Mouse (Mus musculus) lung, embryonic 16.5 days (tissue): ENCODE data around the gene Cd3e. TPM values are rescaled to one million over a fixed set of nuclear protein-coding genes. Genes with fewer than 3 reads are reported as not detected.
"Not testable (repeated sequence)": the region's sequence is repeated elsewhere in the genome, so short reads cannot be mapped to it uniquely, and the experiment has no call there.

Source experiments
- ATAC-seq: fragments of 200-750 bp; cut with Nextera tagmentation; 2 replicates; pipeline ENCODE4 v1.8.0; 2017; ENCODE audit warnings: low read depth, mild to moderate bottlenecking, moderate library complexity
- H3K27ac ChIP-seq: fragments of 300-500 bp; sonication (generic); 2 replicates; pipeline ENCODE4 v1.5.1; 2014; ENCODE audit warnings: mild to moderate bottlenecking, control low read depth, low read length
- H3K27me3 ChIP-seq: fragments of 300-500 bp; sonication (generic); 2 replicates; pipeline ENCODE4 v1.6.1; 2014; ENCODE audit warnings: low read depth, low read length, mixed read lengths; ENCODE audit not compliant: control insufficient read depth, insufficient read depth
- H3K36me3 ChIP-seq: fragments of 300-500 bp; sonication (generic); 2 replicates; pipeline ENCODE4 v1.6.1; 2014; ENCODE audit warnings: low read length; ENCODE audit not compliant: control insufficient read depth, insufficient read depth
- H3K4me1 ChIP-seq: fragments of 300-500 bp; sonication (generic); replicated peaks from 2 replicates; pipeline ENCODE4 v1.6.1; 2014; ENCODE audit warnings: low read length, mixed read lengths; ENCODE audit not compliant: control insufficient read depth, insufficient read depth
- H3K4me2 ChIP-seq: fragments of 300-500 bp; sonication (generic); 2 replicates; pipeline ENCODE4 v1.6.1; 2014; ENCODE audit warnings: low read depth, low read length, control low read depth
- H3K4me3 ChIP-seq: fragments of 300-500 bp; sonication (generic); 2 replicates; pipeline ENCODE4 v1.5.1; 2014; ENCODE audit warnings: mild to moderate bottlenecking, low read length, control low read depth
- H3K9ac ChIP-seq: fragments of 300-500 bp; sonication (generic); 2 replicates; pipeline ENCODE4 v1.6.1; 2014; ENCODE audit warnings: low read length, control low read depth
- H3K9me3 ChIP-seq: fragments of 300-500 bp; sonication (generic); 2 replicates; pipeline ENCODE4 v1.6.1; 2016; ENCODE audit warnings: low read length; ENCODE audit not compliant: control insufficient read depth
- WGBS: fragments of 180-500 bp; shearing (Covaris S2); extraction: QIAGEN DNeasy Blood & Tissue Kit; methylation state at CpG from one replicate; pipeline ENCODE4 v1.1.7; 2014; 5-methylcytosine and 5-hydroxymethylcytosine counted together
- polyA plus RNA-seq: library from polyadenylated mRNA; unstranded; fragments of >200 nt; fragmentation: Nextera tagmentation; extraction: Ambion mirVana; gene quantifications from 2 replicates; pipeline ENCODE4 v1.2.1, GENCODE M21; 2015

Cd3e gene
- polyA plus RNA-seq, 1 experiment from 2014 or later = 5.5 TPM

DNA sequence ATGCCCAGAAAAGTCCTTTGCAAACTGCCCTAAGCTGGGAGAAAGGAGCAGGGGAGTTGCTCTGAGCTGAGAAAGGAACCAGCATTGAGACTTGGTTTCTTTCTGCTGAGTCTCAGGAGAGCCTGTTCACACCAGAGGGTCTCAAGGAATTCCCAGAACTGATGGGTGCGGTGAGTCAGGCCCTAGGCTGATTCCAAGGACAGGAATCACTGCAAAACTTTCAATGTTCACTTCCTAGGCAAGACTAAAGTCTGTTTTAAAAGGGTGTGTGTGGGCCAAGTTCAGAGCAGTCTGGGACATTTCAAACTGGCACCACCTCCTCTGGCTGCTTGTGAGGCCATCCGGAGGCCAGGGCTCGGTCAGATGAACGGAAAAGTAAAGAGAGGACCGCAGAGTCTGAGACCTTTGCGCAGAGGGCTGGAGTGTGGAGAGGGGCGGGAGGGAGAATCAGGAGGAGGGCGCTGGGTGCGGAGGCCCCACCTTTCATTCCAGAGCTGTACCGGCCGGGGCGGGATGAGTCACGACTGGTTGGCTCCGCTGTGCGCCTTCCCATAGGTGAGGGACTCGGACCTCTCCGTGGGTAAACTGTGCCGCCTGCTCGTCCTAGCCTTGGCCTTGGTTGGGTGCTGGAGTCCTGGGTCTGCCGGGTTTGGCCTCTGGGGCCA is 32.8 kb upstream of the Cd3e start:
- Histone ChIP-seq H3K36me3 (0 out of 2 replicates have a peak, but pooled peaks cover 2% of the 10 kb centered on the region), H3K4me2 (peak overlapping the region; percentile 46), H3K9ac (peak overlapping the region; percentile 56), H3K4me1 (peaks cover 8% of the 10 kb centered on the region; the same call in 1 of the 2 replicates), H3K4me3 (peak overlapping the region; percentile 46), H3K27me3 (peaks cover 18% of the 10 kb centered on the region), H3K27ac (peak overlapping the region; percentile 75), H3K9me3 (no peaks in the 10 kb centered on the region)
- 2% methylated on average over 20 of the region's 20 CpGs for WGBS
- peak; percentile 94 for ATAC-seq

DNA sequence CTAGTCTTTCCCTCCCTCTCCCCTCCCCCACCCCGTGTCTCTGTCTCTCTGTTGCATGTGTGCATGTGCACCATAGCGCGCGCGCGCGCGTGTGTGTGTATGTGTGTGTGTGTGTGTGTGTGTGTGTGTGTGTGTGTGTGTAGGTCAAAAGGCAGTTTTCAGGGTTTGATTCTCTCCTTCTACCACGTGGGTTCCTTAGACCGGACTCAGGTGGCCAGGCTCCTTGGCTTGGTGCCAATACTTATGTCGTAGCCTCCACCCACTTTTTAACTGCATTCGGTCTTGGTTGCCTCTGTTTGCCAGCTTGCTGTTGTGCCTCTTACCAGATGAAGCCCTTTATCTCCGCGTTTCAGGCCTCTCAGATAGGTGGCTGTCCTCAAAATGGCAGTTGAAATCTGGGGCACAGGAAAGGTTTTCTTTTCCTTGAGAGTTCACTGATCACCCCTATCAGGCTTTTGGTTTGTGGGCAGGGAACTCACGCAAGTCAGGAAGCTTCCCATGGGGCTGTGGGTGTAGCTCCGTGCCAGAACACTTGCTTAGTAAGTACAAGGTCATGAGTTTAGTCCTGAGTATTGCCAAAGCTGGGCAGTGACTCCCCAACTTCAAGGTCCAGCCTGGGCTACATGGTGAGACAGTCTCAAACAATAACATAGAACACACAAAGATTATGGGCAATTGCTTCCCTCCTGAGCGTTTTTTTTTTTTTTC is 31.9 kb upstream of the Cd3e start:
- Histone ChIP-seq H3K36me3 (0 out of 2 replicates have a peak, but pooled peaks cover 2% of the 10 kb centered on the region), H3K4me3 (no peak overlapping the region), H3K9me3 (no peaks in the 10 kb centered on the region), H3K27ac (peak overlapping the region; percentile 7; the same call in 1 of the 2 replicates), H3K27me3 (peaks cover 18% of the 10 kb centered on the region), H3K9ac (no peak overlapping the region; the same call in 1 of the 2 replicates), H3K4me2 (peak overlapping the region; percentile 36; the same call in 1 of the 2 replicates), H3K4me1 (peaks cover 8% of the 10 kb centered on the region; the same call in 1 of the 2 replicates)
- ATAC-seq = no peak
- 34% methylated on average over 17 of the region's 17 CpGs for WGBS

- 0 out of 2 replicates have a peak, but pooled peaks cover 2% of the 10 kb centered on the region for H3K36me3 ChIP-seq
- no peaks in the 10 kb centered on the region for H3K9me3 ChIP-seq
- peaks cover 18% of the 10 kb centered on the region for H3K27me3 ChIP-seq
- H3K4me1 ChIP-seq = peaks cover 8% of the 10 kb centered on the region; the same call in 1 of the 2 replicates
- peak overlapping the region; percentile 41 for H3K27ac ChIP-seq
- WGBS = 10% methylated on average over 14 of the region's 14 CpGs
- H3K4me3 ChIP-seq = peak overlapping the region; percentile 9; the same call in 1 of the 2 replicates
- no peak for ATAC-seq
- peak overlapping the region; percentile 36 for H3K4me2 ChIP-seq
- peak overlapping the region; percentile 28; the same call in 1 of the 2 replicates for H3K9ac ChIP-seq
Observed at GRCm38 (mm10) chr9:45040066-45040845, 30.8 kb upstream of the Cd3e start.

- ATAC-seq = no peak
- Histone ChIP-seq H3K9me3 (no peaks in the 10 kb centered on the region), H3K4me1 (peaks cover 8% of the 10 kb centered on the region; the same call in 1 of the 2 replicates), H3K4me3 (0 out of 2 replicates have a peak within 1 kb of the TSS, but pooled peaks have one; percentile 9), H3K36me3 (no peaks in the 10 kb centered on the region), H3K9ac (peak within 1 kb of the TSS; percentile 28; the same call in 1 of the 2 replicates), H3K27ac (peak within 1 kb of the TSS; percentile 41), H3K4me2 (peak within 1 kb of the TSS; percentile 36), H3K27me3 (peaks cover 18% of the 10 kb centered on the region)
- WGBS = 47% methylated on average over 5 of the region's 5 CpGs
Observed at GRCm38 (mm10) chr9:45039499-45039898, 30.1 kb upstream of the Cd3e start, which contains the start of gene Mpzl2. Mpzl2 (plus strand) TSS chr9:45039799.

GRCm38 (mm10) chr9:45037803-45038202 is 28.4 kb upstream of the Cd3e start:
- peaks cover 16% of the 10 kb centered on the region for H3K27me3 ChIP-seq
- H3K4me1 ChIP-seq, ATAC-seq, H3K9me3 ChIP-seq, H3K27ac ChIP-seq, H3K4me2 ChIP-seq, H3K36me3 ChIP-seq, H3K4me3 ChIP-seq, H3K9ac ChIP-seq: not testable (repeated sequence)
- 78% methylated on average over 1 of the region's 1 CpGs for WGBS

GRCm38 (mm10) chr9:45034526-45034925 is 25.1 kb upstream of the Cd3e start:
- Histone ChIP-seq H3K4me3 (no peak overlapping the region), H3K36me3 (no peaks in the 10 kb centered on the region), H3K9ac (no peak overlapping the region), H3K27me3 (no peaks in the 10 kb centered on the region), H3K4me2 (no peak overlapping the region), H3K4me1 (no peaks in the 10 kb centered on the region), H3K9me3 (no peaks in the 10 kb centered on the region), H3K27ac (no peak overlapping the region)
- ATAC-seq = no peak
- 74% methylated on average over 3 of the region's 3 CpGs for WGBS

GRCm38 (mm10) chr9:45032261-45032660 is 22.8 kb upstream of the Cd3e start:
- Histone ChIP-seq H3K9ac (no peak overlapping the region), H3K27ac (no peak overlapping the region), H3K4me1 (no peaks in the 10 kb centered on the region), H3K27me3 (no peaks in the 10 kb centered on the region), H3K4me3 (no peak overlapping the region), H3K9me3 (no peaks in the 10 kb centered on the region), H3K4me2 (no peak overlapping the region), H3K36me3 (no peaks in the 10 kb centered on the region)
- ATAC-seq = no peak
- 45% methylated on average over 2 of the region's 2 CpGs for WGBS

GRCm38 (mm10) chr9:45030341-45030740 is 20.9 kb upstream of the Cd3e start:
- Histone ChIP-seq H3K9ac (no peak overlapping the region), H3K4me3 (no peak overlapping the region), H3K27me3 (no peaks in the 10 kb centered on the region; the same call in 1 of the 2 replicates), H3K27ac (no peak overlapping the region), H3K36me3 (no peaks in the 10 kb centered on the region), H3K4me2 (no peak overlapping the region), H3K4me1 (no peaks in the 10 kb centered on the region), H3K9me3 (no peaks in the 10 kb centered on the region)
- WGBS = 54% methylated on average over 6 of the region's 6 CpGs
- no peak for ATAC-seq
